Mouse (Mus musculus) heart, adult 2 months (tissue): Measurements from ENCODE around the gene Hs3st6.
"Not testable (repeated sequence)": the region's sequence is repeated elsewhere in the genome, so short reads cannot be mapped to it uniquely, and the experiment has no call there.

Experiments
- CTCF ChIP-seq: fragments of 200-600 bp; IDR thresholded peaks from 2 replicates; pipeline ENCODE4 v1.8.1; 2022; ENCODE audit warnings: antibody characterized with exemption, mild to moderate bottlenecking, moderate library complexity
- EP300 ChIP-seq: fragments of 200-500 bp; IDR thresholded peaks from 2 replicates; pipeline ENCODE4 v1.6.1; 2011; ENCODE audit warnings: low read depth, low read length, control low read depth; ENCODE audit not compliant: insufficient read depth
- POLR2A ChIP-seq: fragments of 200-500 bp; IDR thresholded peaks from 2 replicates; pipeline ENCODE4 v1.6.1; 2011; ENCODE audit warnings: mild to moderate bottlenecking, low read depth, low read length, control low read depth; ENCODE audit not compliant: insufficient read depth

GRCm38 (mm10) chr17:24720616-24721015 is 32.2 kb upstream of the Hs3st6 start:
- not testable (repeated sequence) for TF ChIP-seq CTCF, EP300, POLR2A
